Mouse (Mus musculus): ENCODE measurements at regions not wholly inside any gene's neighbourhood (a gene's known extent, or its start where the extent isn't known, plus 50 kb on each side); places are given as distances from the start of the nearest gene placed in this dataset.

- H3K4me1 ChIP-seq (ENCODE audit: control insufficient read depth, insufficient read depth, low read length): no peaks in the 10 kb centered on the region
- no peak overlapping the region for H3K27ac ChIP-seq (ENCODE audit: insufficient read depth, low read depth, low read length)
- no peak overlapping the region for H3K4me3 ChIP-seq (ENCODE audit: insufficient read depth, low read length)
- TF ChIP-seq POLR2A (IDR thresholded peaks at IDR 0.05; ENCODE audit: borderline replicate concordance, low read depth, low read length): no peak
- no peak for TF ChIP-seq CTCF (IDR thresholded peaks at IDR 0.05; ENCODE audit: low read depth, low read length)
Measured at GRCm38 (mm10) chr1:186478428-186479238, 227.2 kb downstream of the Tgfb2 start.

DNA sequence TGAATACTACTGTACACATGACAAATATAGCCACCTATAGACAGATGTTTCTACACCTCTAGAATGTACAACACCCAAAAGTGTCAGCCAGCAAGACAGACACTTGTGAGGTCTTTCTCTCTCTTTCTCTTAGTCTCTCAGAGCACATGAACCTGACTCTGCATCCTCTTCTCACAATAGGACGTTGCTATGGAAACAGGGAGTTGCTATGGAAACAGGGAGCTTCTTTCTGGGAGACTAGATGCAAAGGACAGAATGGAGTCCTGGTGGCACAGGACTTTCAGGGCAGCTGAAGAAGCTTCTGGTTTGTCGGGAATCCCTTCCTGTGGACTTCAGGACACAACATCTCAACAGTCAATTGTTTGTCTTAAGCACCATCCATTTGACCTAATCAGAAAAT lies 230.9 kb downstream of the Tgfb2 start:
- H3K4me3 ChIP-seq (ENCODE audit: insufficient read depth, low read length): no peak overlapping the region
- TF ChIP-seq POLR2A (IDR thresholded peaks at IDR 0.05; ENCODE audit: borderline replicate concordance, low read depth, low read length) (no peak), CTCF (IDR thresholded peaks at IDR 0.05; ENCODE audit: low read depth, low read length) (no peak)
- no peak overlapping the region for H3K27ac ChIP-seq (ENCODE audit: insufficient read depth, low read depth, low read length)
- H3K4me1 ChIP-seq (ENCODE audit: control insufficient read depth, insufficient read depth, low read length): no peaks in the 10 kb centered on the region

- Histone ChIP-seq H3K27ac (ENCODE audit: insufficient read depth, low read depth, low read length) (no peak overlapping the region), H3K4me3 (ENCODE audit: insufficient read depth, low read length) (no peak overlapping the region), H3K4me1 (ENCODE audit: control insufficient read depth, insufficient read depth, low read length) (no peaks in the 10 kb centered on the region)
- TF ChIP-seq CTCF (IDR thresholded peaks at IDR 0.05; ENCODE audit: low read depth, low read length) (no peak), POLR2A (IDR thresholded peaks at IDR 0.05; ENCODE audit: borderline replicate concordance, low read depth, low read length) (no peak)
Measured at GRCm38 (mm10) chr1:186474385-186474784, 231.4 kb downstream of the Tgfb2 start.

DNA sequence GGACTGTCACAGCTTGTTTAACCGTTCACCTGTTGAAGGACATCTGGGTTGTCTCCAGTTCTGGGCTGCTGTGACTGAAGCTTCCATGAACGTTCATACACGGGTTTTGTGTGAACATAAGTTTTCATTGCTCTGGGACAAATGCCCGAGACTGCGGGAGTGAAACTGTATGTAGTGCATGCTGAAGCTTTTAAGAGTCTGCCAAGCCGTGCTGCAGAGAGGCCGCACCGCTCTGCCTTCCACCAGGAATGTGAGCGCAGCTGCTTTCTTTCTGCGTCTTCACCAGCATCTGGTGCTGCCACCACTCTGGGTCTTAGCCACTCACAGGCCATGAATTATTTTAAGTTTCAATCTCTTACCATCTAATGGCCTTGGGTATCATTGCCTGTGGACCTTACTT lies 232.8 kb downstream of the Tgfb2 start:
- Histone ChIP-seq H3K27ac (ENCODE audit: insufficient read depth, low read depth, low read length) (no peak overlapping the region), H3K4me3 (ENCODE audit: insufficient read depth, low read length) (no peak overlapping the region), H3K4me1 (ENCODE audit: control insufficient read depth, insufficient read depth, low read length) (no peaks in the 10 kb centered on the region)
- no peak for TF ChIP-seq POLR2A (IDR thresholded peaks at IDR 0.05; ENCODE audit: borderline replicate concordance, low read depth, low read length)
- TF ChIP-seq CTCF (IDR thresholded peaks at IDR 0.05; ENCODE audit: low read depth, low read length): no peak

DNA sequence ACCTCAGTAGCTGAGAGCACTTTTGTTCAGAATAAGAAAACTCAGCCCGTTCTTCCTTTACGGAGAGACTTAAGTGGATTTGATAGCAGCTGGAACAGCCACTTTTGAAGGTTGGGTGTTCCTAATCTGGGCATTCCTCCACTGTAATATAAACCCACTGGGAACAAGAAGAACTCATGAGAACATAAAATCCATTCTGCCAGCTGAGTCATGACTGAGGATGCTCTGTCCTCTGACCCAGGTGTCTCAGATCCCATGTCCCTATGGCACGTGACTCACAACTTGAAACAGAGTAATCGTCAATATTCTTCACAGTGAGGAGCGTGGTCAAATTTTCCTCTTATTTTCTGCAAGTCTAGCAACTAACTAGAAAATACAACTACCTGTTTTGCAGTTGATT lies 240.3 kb downstream of the Tgfb2 start:
- TF ChIP-seq CTCF (IDR thresholded peaks at IDR 0.05; ENCODE audit: low read depth, low read length): no peak
- TF ChIP-seq POLR2A (IDR thresholded peaks at IDR 0.05; ENCODE audit: borderline replicate concordance, low read depth, low read length): no peak
- no peak overlapping the region for H3K27ac ChIP-seq (ENCODE audit: insufficient read depth, low read depth, low read length)
- H3K4me3 ChIP-seq (ENCODE audit: insufficient read depth, low read length): no peak overlapping the region
- no peaks in the 10 kb centered on the region for H3K4me1 ChIP-seq (ENCODE audit: control insufficient read depth, insufficient read depth, low read length)

DNA sequence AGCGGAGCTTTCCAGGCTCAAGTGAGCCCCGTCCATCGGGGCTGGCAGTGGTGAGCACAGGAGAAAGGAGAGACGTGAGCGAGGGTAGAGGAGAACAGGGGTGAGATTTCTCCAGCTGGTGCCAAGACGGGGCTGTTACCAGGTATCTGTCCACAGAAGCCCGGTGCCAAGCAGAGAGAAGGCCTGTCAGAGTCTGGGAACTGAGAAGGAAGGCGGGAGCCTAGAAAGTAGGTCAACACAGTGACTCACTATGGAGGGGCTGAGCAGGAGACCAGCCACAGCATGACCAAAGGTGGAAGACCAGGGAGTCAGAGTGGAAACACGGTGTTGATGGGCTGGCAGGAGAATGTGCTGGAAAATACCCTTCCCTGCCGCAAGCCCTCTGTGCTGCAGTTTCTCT lies 245.0 kb downstream of the Tgfb2 start:
- Histone ChIP-seq H3K27ac (ENCODE audit: insufficient read depth, low read depth, low read length) (no peak overlapping the region), H3K4me3 (ENCODE audit: insufficient read depth, low read length) (no peak overlapping the region), H3K4me1 (ENCODE audit: control insufficient read depth, insufficient read depth, low read length) (no peaks in the 10 kb centered on the region)
- TF ChIP-seq CTCF (IDR thresholded peaks at IDR 0.05; ENCODE audit: low read depth, low read length) (no peak), POLR2A (IDR thresholded peaks at IDR 0.05; ENCODE audit: borderline replicate concordance, low read depth, low read length) (no peak)

DNA sequence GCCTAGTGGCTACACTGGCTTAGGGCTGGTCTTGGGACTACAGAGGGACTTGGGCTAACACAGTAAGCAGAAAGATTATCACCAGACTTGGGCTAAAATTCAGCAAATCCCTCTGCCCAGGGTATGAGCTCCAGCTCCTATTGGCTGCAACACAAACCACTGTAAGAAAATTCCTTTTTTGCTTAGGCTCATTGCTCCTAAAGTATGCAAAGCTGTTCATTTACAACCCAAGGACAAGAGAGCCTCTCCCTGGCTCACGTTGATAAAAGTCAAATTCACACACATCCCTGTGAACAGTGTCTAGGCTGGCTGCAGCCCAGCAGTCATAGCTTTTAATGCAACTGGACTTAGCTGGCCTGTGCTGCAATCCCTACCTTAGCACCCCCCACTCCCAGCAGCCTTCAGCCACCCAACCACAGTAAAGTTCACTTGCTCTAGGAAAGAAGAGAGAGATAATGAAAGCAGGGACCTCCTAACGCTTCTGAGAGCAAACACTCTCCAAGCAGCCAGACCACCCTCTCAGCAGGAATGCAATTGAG lies 247.6 kb downstream of the Tgfb2 start:
- TF ChIP-seq POLR2A (IDR thresholded peaks at IDR 0.05; ENCODE audit: borderline replicate concordance, low read depth, low read length) (no peak), CTCF (IDR thresholded peaks at IDR 0.05; ENCODE audit: low read depth, low read length) (no peak)
- H3K4me3 ChIP-seq (ENCODE audit: insufficient read depth, low read length): no peak overlapping the region
- no peak overlapping the region for H3K27ac ChIP-seq (ENCODE audit: insufficient read depth, low read depth, low read length)
- no peaks in the 10 kb centered on the region for H3K4me1 ChIP-seq (ENCODE audit: control insufficient read depth, insufficient read depth, low read length)

GRCm38 (mm10) chr1:186457098-186457497 lies 248.7 kb downstream of the Tgfb2 start:
- TF ChIP-seq POLR2A (IDR thresholded peaks at IDR 0.05; ENCODE audit: borderline replicate concordance, low read depth, low read length): no peak
- no peak for TF ChIP-seq CTCF (IDR thresholded peaks at IDR 0.05; ENCODE audit: low read depth, low read length)
- no peaks in the 10 kb centered on the region for H3K4me1 ChIP-seq (ENCODE audit: control insufficient read depth, insufficient read depth, low read length)

GRCm38 (mm10) chr1:186456131-186456530 lies 249.7 kb downstream of the Tgfb2 start:
- TF ChIP-seq POLR2A (IDR thresholded peaks at IDR 0.05; ENCODE audit: borderline replicate concordance, low read depth, low read length) (no peak), CTCF (IDR thresholded peaks at IDR 0.05; ENCODE audit: low read depth, low read length) (0 out of 2 replicates have a peak, but pooled peaks have one; percentile 16)
- no peak overlapping the region for H3K27ac ChIP-seq (ENCODE audit: insufficient read depth, low read depth, low read length)
- H3K4me3 ChIP-seq (ENCODE audit: insufficient read depth, low read length): no peak overlapping the region
- no peaks in the 10 kb centered on the region for H3K4me1 ChIP-seq (ENCODE audit: control insufficient read depth, insufficient read depth, low read length)

More at GRCm38 (mm10) chr1:186457098-186457497, 248.7 kb downstream of the Tgfb2 start:
- no peak overlapping the region for H3K27ac ChIP-seq (ENCODE audit: insufficient read depth, low read depth, low read length)
- no peak overlapping the region for H3K4me3 ChIP-seq (ENCODE audit: insufficient read depth, low read length)

DNA sequence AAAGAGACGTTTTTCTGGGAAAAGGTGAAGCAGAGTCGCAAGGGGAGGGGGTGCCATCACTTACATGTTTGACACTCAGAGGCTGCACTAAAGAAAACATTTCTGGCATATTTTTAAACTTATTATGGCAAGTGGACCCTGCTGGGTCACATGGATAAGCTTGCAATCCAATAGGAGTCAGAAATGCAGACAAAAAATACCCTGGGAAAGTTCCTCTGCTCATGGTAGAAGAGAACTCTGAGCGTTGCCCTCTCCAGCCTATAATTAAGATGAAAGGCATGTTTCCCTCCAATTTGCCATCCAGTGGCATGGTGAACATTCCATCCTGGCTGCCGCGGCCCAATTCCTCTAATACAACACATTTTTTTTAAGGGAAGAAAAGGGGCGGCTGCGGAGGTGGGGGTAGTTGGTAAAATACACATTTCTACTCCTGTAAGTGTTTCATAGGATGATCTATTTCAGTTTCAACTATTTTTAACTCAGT lies 250.6 kb downstream of the Tgfb2 start:
- H3K4me1 ChIP-seq (ENCODE audit: control insufficient read depth, insufficient read depth, low read length): no peaks in the 10 kb centered on the region
- no peak overlapping the region for H3K4me3 ChIP-seq (ENCODE audit: insufficient read depth, low read length)
- no peak for TF ChIP-seq CTCF (IDR thresholded peaks at IDR 0.05; ENCODE audit: low read depth, low read length)
- no peak for TF ChIP-seq POLR2A (IDR thresholded peaks at IDR 0.05; ENCODE audit: borderline replicate concordance, low read depth, low read length)
- H3K27ac ChIP-seq (ENCODE audit: insufficient read depth, low read depth, low read length): no peak overlapping the region
